Mouse (Mus musculus): ENCODE data around the gene Clic6.

DNA sequence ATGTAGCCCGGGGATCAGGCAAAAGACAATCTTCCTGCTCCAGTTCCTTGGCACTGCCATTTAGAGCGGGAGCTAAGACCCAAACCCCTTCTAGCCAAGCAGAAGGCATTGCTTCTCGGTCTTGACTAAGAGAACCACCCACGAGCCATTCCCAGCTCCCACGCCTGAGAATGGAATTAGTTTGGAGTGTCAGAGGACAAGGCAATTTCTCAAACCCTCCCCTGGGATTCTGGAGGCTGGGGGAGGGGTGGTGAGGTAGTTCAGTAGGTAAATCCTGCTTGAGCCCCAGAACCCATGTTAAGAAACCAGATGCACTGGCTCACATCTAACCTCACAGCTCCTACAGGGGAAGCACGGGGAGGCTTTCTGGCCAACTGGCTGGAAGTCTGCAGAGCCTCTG is 24.1 kb upstream of the Clic6 start:
- TF ChIP-seq CTCF (conservative IDR thresholded peaks at IDR 0.05; ENCODE audit: insufficient read depth, insufficient read length, low read depth, low read length) (no peak), POLR2A (IDR thresholded peaks at IDR 0.05; ENCODE audit: low read depth, low read length) (no peak)
